Mouse (Mus musculus): ENCODE measurements around the gene Myo1d. TPM values are rescaled to one million over a fixed set of nuclear protein-coding genes. Genes with fewer than 3 reads are reported as not detected.

Myo1d gene
- polyA plus RNA-seq (2017; shearing (Covaris generic)) = under 1 TPM; 0.37 to 0.79 TPM

DNA sequence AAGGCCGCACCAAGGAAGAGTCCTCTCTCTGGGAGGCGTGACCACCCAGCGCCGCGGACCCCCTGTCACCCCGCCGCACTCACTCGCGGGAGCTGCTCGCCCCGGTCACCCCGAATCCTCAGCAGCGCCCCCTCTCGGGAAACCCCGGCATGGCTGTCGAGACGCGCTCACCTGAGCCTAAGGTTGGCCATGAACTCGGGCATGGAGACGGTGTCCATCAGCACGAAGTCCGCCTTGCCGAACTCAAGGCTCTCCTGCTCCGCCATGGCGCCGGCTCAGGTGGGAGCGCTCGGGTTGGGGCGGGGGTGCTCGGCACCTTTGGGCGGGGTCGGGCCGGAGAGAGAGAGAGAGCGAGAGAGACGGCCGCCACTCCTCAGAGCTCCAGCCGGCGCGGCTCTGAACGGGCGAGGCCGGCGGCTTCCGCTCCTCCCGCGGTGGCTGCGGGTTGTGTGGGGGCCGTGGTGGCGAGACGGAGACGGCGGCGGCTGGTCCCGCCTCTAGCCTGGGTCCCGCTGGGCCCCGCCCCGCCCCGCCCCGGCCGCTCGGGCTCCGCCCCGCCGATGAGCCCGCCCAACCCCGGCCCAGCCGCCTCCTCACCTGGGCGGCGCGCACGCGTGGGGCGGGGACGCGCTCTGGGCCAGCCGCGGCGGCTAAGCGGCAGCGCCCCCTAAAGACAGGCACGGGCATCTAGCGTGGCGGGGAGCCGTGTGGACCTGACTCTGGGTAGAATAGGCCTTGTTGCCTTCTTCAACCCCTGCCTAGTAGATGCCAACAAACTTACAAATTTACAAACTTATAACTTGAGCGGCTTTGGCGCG is at the start of gene Myo1d:
Myo1d (minus strand) TSS at position 499 of the 818 bp plus-strand sequence.
- peak; percentile 79 for ATAC-seq

DNA sequence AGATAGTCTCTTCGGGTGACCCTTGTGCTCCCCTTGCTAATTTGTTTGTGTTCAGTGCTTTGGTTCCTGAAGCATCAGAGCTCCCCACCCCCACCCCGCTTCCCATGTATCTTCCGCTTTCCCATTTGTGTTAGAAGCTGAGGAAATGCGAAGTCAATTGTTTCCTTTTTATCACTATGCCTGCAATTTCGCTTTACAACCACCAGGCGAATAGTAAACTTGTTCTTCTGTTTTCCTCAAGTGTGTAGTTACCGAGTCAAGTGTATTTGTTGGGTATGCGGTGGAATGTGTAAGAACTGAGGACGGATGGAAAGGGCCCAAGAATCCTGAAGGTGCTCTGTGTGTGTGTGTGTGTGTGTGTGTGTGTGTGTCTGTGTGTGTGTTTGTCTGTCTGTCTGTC is 42.0 kb upstream of the Myo1d start:
- ATAC-seq = no peak

DNA sequence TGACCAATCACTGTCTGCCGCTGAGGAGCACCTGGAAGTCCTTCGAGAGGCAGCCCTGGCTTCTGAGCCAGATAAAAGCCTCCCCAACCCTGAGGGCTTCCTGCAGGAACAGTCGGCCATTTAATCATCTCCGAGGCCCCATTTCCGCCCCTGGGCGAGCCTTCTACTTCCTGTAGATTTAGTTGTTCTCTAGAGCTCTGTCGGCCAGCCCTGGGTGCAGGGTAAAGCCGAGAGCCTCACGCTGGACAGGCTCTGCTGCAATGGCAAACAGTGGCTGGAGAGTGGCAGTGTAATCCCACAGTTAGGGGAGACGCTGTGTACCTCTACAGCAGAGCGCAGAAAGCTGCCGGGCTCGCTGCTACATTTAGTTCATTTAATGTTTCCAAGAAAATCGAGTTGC is 41.5 kb upstream of the Myo1d start:
- ATAC-seq = no peak

DNA sequence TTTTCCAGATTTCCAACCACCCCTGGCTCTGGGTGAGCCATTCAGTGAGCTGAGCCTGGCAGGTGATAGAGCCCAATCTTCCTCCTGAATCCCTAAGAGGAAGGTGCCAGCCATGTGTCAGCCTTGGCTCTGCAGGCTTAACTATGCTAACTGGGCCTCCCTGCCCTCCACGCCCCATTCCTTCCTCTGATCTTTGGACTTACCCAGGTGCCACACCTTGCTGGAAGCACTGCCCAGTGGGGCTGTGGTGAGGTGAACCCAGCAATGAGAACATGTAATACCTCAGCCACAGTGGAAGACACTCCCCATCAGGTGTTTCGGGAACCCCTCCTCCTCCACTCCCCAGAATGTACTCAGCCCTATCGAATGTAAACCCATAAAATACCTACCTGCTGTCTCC is 40.3 kb upstream of the Myo1d start:
- ATAC-seq = no peak

DNA sequence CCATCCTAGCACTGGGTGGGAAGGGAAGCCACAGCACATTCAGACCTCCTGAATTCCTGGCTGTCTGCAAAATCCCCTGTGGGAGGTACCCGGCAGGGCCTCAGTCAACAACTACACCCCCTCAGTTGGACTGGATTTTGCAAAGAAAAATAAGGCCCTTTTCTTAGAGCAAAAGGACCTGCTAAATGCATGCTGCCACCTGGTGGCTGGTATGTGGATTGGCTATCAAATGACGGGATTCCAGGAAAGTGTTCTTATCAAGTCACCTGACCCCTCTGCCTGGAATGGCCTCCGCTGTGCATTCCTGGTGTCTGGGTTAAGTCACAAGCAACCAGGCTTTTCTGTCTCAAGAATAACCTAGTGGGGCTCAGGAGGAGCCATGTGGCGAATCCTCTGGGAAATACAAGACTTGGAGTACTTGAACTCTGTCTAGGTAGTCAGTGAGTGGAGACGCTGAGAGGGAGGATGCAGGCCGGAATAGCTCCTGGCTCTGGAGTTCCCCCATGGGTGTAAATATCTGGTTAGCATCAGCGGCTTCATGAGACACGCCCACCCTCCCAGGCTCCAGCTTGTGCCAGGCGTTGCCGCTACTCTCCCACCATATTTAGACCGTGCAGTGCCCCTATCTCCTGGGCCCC is 38.4 kb upstream of the Myo1d start:
- ATAC-seq = no peak

DNA sequence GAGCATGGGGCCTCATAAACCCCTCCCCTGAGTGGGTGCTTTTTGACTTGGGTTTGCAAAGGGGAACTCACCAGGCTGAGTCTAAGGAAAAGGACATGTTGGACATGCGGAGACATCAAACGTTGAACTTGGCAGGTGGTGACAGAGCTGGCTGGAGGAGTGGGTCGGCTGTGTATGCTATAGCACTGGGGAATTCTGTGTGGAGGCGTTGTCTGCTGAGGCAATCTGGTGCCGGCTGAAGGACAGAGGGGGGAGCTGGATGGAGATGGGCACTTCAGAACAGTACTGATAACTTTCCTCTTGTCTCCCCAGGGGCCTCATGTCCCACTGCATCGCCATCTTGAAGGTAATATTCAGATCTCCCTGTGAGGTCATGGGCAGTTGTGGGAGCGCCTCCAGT is 35.5 kb upstream of the Myo1d start:
- ATAC-seq = no peak

DNA sequence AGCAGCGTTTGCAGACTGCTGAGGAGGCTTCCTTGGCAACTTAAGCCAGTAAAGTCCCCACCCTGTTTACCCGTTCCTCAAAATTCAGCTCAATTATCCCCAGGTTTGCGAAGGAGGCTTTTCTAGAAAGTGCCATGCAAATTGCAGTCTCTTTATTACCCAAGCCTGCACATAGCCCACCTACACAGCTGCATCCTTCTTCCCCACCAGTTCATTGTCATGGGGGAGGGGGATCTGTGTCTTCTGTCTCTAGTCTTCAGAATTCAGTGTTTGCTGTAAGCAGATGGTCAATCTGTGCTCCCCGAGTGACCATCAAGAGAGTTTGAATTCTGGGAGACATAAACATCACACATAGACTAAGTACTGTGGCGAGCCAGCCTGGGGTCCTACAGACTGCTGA is 31.3 kb upstream of the Myo1d start:
- no peak for ATAC-seq

DNA sequence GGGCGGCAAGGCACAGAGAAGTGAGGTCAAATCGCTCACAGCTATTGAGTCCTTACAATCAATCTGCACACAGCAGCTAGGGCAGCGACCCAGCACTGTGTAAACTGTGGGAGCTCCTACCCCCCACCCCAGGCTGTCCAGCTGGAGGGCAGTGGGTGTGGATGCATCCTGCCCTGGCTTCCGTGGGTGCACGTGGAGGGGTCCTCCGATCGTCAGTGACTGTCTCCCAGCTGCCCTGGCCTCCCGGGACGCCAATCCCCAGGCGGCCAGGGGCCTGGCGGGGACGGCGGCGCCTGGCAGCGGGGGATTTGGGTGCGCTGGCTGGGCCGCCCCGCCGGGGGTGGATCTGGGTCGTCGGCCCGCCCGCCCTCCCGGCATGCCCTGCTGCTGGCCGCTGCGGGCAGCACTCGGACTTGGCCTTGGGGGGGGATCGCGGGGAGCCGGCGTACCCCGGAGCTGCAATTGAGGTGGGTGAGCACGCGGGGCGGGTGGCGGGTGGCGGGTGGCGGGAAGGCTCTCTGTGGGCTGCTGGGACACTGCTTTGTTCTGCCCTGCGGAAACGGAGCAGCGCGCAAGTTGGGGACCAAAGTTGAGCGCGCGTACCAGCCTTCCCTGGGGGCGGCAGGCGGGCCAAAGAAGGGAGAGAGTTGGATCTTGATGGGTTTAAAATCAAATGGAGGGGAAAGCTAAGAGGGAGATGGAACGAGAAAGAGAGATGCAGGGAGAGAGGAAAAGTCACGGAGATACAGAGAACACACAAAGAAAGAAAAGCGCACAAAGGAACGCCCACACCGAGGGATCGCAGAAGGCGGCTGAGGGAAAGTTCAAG is 30.4 kb upstream of the Myo1d start, which contains the start of gene Tmem98:
Tmem98 (plus strand) TSS at position 183 of the 829 bp plus-strand sequence.
- no peak for ATAC-seq

DNA sequence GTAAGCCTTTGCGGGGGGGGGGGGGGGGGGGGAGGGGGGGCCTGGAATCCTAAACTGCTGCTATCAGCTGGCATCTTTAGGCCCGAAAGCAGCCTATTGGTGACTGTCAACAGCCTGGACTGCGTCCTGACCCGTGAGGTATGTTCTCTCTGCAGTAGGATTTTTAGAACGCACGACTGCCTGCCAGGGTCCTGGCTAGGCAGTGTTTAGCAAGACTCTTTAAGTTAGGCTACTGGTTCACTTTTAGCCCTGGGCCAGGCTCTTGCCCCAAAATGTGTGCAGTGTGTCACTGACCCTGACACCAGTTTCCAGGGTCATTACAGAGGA is 29.8 kb upstream of the Myo1d start:
- no peak for ATAC-seq

DNA sequence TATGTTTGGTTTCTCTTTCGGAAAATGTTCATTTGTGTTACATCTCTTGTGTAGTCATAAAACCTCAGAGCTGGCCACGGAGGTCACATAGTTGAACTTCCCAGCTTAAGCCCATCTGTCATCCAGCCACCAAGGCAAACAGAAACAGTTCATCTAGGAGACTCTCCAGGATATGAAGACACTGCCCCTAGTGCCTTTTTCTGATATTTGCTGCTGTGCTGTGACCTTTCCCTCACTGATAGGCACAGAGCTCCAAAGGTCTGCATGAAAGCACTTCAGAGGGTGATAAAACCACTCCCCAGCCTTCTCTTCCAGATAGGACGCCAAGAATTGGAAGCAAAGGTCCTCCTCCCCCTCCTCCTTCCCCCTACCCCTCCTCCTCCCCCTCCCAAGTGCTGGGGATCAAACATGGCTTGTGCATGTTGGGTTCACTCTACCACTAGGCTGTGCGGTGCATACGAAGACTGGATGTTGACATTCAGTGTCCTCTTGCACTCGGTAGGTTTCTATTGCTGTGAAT is 28.8 kb upstream of the Myo1d start:
- ATAC-seq = no peak

DNA sequence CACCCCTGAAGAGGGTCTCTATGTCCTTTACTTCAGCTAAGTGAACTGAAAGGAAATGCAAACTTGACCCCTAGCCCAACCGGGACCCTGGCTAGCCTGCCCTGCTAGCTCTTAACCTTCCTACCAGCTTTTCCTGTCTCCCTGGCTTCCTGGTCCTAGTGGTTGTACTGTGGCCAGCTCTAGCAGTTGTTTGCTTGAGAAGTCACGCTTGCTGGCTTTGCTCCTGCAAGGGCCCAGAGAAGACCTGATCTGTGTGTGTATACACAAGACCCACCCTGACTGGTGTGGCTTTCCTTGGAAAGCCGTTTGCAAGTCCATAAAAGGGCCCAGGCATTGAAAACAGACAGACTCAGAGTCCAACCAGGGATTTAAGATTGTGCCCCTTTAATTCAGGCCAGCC is 22.9 kb upstream of the Myo1d start:
- no peak for ATAC-seq

DNA sequence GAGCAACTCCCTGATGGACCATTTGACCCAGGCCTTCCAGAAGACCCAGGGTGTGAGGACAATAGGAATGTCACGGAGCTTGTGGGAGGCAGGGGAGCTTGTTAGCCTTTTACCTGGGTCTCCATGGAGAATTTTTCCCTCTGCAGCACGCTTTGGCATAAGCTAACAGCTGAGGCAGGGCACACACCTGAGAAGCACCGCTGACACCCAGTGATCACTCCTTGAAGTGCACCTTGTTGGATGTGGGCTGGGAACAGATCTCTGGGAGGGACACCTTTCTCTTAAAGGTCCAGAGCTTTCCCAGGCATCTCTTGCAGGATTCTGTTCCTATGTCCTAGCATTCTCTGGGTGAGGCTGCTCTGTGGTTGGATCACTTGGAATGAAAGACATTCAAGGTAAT is 20.2 kb upstream of the Myo1d start:
- no peak for ATAC-seq

DNA sequence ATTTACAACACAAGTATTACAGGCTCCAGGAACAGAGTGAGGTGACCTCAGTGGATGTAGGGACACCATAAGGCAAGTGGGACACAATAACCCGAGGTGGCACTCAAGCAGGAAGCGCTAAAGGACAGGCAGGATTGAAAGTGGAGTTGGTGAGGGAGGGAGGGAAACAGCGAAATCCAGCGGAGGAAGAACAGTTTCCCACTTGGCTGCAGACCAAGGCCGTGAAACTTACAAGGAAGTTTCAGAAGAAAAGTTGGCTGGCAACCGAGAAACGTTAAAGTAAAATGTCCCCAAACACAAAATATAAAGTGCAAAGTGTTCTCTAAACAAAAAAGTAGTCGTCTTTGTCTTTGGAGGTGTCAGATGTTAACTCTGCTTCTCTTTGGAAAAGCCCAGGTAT is 15.6 kb upstream of the Myo1d start:
- no peak for ATAC-seq

DNA sequence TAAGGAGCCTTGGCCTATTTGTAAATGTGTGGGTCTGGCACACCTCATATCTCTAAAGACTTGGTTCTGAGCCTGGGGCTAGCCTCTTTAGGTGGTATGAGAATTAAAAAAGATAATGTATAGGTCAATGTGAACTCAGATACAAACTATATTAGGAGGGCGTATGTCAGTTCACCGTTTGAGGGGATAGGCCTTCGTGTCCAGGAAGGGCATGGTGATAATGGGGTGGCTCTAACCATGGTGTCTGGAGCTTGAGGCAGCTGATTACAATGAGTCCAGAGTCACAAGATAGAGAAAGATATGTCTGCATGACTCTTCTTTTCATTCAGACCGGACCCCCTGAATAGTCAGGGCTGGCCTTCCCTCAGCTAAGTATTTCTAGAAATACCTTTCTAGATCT is 14.5 kb upstream of the Myo1d start:
- no peak for ATAC-seq

DNA sequence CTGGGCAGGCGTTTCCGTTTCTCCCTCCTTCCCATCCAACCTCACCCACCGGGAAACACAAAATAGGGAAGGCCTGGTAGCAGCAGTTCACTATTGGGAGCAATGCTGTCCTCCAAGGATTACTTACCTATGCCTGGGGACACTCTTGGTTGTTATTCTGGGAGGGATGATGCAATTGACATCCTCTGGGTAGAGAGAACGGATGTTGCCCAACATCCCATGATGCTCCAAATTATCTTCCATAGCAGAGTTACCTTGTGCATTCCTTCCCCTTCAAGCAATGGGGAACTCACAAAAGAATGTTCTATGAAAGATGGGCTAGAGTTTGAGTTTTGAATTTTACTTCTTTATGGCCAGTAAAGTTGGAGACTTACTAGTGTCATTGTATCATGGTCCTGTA is 13.6 kb upstream of the Myo1d start:
- no peak for ATAC-seq

DNA sequence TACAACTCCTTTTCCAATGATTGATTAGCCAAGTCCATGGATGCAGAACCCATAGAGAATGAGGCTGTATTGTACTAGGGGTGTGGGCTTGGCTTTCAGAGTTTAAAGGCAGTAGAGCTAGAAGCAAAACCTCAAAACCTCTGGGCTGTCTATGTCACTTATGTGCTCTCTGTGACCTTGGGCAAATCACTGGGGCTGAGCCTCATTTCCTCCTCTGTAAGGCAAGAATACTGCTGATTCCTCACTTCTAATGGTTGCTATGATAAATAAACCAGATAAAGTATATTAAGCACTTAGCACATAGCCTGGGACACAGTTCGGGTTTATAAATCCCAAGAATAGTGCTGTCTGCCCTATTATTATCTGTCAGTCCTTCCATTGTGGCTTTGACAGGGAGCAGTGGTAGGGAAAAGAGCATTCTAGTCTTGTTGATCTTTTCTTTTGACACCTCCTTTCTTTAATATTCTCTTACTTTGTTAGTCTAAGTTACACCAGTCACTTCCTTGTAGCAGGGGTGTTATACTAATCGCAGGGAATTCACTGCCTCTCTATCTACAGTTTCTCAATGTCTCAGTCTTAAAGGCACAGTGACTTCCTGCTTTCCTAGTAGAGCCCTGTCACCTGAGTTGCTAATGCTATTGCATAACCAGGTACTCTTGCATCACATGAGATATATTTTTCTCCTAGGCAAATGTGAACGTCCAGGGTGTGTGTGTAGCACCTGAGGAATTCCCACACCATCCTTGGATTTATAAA is 12.0 kb upstream of the Myo1d start:
- no peak for ATAC-seq

DNA sequence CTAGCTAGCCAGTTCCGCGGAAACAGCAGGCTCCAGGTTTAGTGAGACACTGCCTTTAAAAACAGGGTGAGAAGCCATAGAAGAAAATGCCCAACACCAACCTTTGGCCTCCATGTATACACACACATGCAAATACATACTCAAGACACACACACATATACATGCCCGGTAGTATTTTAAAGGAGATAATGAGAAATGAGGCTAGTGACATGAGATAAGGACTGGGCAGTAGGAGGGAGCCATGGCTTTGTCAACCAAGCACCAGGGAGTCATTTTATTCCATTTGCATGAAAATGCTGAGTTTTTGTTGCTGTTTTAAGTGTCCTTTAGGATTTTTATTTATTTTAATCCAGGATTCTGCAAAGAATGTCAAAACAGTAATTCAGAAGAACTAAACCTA is 10.6 kb upstream of the Myo1d start:
- no peak for ATAC-seq

DNA sequence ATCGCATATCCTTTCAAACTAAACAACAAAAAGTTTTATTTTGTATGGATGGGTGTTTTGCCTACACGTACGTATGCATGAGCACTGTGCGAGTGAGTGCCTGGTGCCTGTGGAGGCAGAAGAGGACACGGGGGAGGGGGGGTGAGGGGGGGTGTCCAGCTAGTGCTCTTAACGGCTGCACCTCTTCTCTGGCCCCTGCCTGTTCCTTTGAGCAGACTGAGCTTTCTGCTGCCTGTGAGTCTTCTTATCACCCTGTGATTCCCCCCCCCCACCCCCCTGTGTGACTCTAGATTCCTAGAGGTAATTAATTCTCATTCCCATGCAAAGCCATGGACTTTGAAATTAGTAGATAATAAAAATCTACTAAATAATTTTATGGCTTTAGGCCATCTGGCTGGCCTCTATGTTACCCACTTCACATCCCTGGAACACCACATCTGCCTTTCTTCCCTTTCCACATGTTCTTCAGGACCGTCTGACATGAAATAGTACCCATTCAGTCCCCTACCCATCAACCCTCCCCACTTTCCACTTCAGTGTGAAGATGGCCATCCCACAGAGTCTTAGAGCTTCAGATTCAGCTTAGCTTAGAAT is 9.9 kb upstream of the Myo1d start:
- ATAC-seq = no peak

DNA sequence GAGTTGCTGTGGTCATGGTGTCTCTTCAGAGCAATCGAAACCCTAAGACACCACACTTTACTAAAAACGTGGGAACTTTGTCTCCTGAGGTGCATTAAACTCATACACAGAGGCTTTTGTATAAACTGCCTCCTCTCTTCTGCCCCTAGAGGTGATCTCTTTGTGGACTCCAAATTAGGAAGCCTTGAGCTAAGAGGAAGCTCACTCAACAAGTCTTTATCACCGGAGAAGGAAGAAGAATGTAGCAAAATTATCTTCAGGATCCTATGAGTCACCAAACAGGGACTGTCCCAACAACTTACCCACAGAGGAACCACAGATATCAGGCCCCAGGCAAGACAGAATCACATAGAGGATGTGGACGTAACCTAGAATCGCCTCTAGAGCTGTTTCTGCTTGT is 5.8 kb upstream of the Myo1d start:
- ATAC-seq = peak; percentile 83

DNA sequence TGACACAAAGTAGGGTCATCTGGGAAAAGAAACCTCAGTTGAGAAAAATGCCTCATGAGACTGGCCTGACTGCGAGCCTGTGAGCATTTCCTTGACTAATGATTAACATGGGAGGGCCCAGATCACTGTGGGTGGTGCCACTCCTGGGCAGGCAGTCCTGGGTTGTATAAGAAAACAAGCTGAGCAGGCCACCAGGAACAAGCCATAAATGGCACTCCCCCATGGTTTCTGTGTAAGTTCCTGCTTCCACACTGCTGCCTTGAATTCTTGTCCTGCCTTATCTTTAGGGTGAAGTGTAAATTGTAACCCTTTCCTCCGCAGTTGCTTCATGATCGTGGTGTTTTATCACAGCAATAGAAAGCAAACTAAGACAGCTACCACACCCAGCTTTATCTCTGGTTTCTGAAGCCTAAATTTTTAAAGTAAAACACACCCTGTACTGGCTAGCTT is 4.5 kb upstream of the Myo1d start:
- ATAC-seq = no peak

DNA sequence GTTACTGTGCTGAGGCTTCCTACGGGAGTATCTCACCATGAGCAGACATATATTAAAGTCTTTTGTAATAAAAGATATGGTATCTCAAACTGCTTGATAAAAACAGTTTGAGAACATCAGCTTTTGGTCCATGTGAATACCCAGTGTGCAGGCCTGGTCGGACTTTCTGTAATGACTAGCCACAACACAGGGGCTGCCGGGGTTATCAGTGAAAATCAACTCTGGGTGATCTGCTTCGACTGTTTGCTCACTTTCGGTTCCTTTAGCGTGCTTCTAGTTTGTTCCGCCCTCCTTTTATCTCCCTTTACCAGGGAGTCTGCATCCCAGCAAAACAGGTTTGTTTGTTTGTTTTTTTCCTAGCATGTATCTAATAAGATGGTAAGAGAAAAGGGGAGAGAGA is 3.6 kb upstream of the Myo1d start:
- ATAC-seq = no peak

DNA sequence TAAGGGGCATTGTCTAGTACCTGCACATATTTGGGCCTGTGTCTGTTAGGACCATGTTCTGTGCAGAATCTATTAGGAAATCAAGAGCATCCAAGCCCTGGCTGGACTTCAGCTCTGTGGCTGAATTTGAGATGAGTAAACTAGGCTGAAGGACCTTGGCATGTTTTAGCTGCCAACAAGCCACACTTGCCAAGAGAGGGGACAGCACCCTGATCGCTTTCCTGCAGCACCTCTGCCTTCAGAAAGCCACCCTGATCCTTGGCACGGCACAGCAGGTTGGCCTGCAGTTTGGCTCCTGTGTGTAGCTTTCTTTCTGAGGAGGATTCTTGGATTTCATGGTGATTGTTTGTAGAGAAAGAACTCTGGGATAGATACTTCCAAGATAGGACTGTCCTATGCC is 1.7 kb upstream of the Myo1d start:
- ATAC-seq = no peak
